Mouse (Mus musculus): ENCODE data around the gene Washc2.

The Washc2 gene

GRCm38 (mm10) chr6:116264018-116264651 lies 56.3 kb downstream of the Washc2 start, which contains the start of gene Zfand4:
TSS of gene Zfand4 (plus strand) at chr6:116264222.
- peak; percentile 86 for DNase-seq

GRCm38 (mm10) chr6:116264836-116265235 lies 57.0 kb downstream of the Washc2 start:
- peak; percentile 19 for DNase-seq

- no peak for DNase-seq
These were observed 57.8 kb downstream of the Washc2 start for GRCm38 (mm10) chr6:116265603-116266002.

GRCm38 (mm10) chr6:116266273-116267109 lies 58.7 kb downstream of the Washc2 start:
- no peak for DNase-seq

GRCm38 (mm10) chr6:116267110-116267423 lies 59.2 kb downstream of the Washc2 start:
- no peak for DNase-seq

- DNase-seq: no peak
These were observed 67.9 kb downstream of the Washc2 start for GRCm38 (mm10) chr6:116275695-116276094.

GRCm38 (mm10) chr6:116278679-116279317 lies 71.0 kb downstream of the Washc2 start:
- no peak for DNase-seq

- no peak for DNase-seq
These were observed 73.2 kb downstream of the Washc2 start for GRCm38 (mm10) chr6:116281014-116281413.

GRCm38 (mm10) chr6:116282546-116282945 lies 74.7 kb downstream of the Washc2 start:
- no peak for DNase-seq

- DNase-seq: no peak
These were observed 75.4 kb downstream of the Washc2 start for GRCm38 (mm10) chr6:116283280-116283679.

GRCm38 (mm10) chr6:116286321-116286720 lies 78.5 kb downstream of the Washc2 start:
- DNase-seq: no peak

GRCm38 (mm10) chr6:116286870-116287575 lies 79.2 kb downstream of the Washc2 start:
- DNase-seq: no peak

GRCm38 (mm10) chr6:116311411-116311810 lies 103.6 kb downstream of the Washc2 start:
- DNase-seq: no peak

All from cerebellum, adult 9-10 months (tissue).